Mouse (Mus musculus): ENCODE results near the gene Stk11ip.

- TF ChIP-seq CTCF (IDR thresholded peaks at IDR 0.05; ENCODE audit: low read depth, low read length) = no peak
- no peak for TF ChIP-seq GATA1 (IDR thresholded peaks at IDR 0.05; ENCODE audit: borderline replicate concordance, low read length)
These were observed 40.6 kb upstream of the Stk11ip start for GRCm38 (mm10) chr1:75480735-75481134.

Data from G1E (cell line).